Mouse (Mus musculus) liver, adult (tissue): ENCODE data around the gene Hoxa6.

ENCODE experiments used
- GATA4 ChIP-seq: IDR thresholded peaks from 2 replicates; pipeline ENCODE4 v1.6.1; 2014; ENCODE audit warnings: mild to moderate bottlenecking, low read length; ENCODE audit not compliant: insufficient replicate concordance

Hoxa6 gene

GRCm38 (mm10) chr6:52245040-52245756 is 36.7 kb upstream of the Hoxa6 start:
- TF ChIP-seq GATA4, result no peak

- no peak for TF ChIP-seq GATA4
These were observed 36.0 kb upstream of the Hoxa6 start for GRCm38 (mm10) chr6:52244471-52245039.

DNA sequence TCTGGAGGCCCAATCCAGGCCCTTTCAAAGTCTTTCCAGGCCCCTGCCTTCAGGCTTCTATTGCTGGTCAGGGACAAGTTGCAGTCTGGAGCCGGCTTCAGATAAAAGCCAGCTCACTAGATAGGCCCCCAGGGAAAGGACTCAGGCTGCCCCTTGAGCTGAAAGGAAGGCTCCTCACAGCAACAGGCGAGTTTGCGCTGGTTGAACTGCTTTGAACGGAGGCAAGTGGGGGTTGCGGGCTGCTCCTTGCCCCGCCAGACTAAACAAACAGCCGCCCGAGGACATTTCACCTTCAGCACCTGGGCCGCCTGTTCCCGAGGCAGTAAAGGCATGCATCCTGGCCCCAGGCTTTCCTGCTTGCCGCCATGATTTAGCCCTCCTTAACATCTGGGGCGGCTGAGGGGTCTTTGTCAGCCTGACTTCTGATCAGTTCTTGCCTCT is 35.2 kb upstream of the Hoxa6 start:
- TF ChIP-seq GATA4, result no peak

DNA sequence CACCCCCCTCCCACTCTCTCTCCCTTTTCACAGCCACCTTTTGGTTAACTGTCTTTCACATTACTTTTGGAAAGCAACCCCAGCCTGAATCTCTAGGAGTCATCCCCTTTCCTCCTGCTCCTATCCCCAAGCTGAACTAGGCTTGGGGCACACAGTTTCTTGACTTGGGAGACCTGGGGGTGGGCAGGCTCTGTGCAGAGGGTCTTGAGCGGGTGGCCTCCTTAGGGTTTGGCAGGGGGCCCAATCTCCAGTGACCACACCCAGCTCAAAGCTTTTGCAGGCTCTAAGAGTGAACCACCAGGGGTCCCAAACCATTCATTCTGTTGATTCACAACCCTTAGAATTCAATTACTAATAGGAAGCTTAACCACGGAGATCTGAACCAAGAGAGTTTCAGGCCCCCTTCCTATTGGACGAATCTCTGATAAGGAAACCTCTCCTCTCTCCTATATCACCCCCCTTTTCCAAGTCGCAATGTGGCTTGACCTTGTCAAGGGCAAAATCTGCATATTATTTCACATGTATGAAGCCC is 34.3 kb upstream of the Hoxa6 start:
- no peak for TF ChIP-seq GATA4

- no peak for TF ChIP-seq GATA4
These were observed 32.6 kb upstream of the Hoxa6 start for GRCm38 (mm10) chr6:52241001-52241621.

- TF ChIP-seq GATA4, result no peak; the same call in 1 of the 2 replicates
These were observed 32.0 kb upstream of the Hoxa6 start, which contains the start of gene Hoxa10 for GRCm38 (mm10) chr6:52240389-52241000. TSS of gene Hoxa10 (minus strand) at chr6:52240854.

GRCm38 (mm10) chr6:52239625-52240388 is 31.3 kb upstream of the Hoxa6 start:
- no peak for TF ChIP-seq GATA4

GRCm38 (mm10) chr6:52238976-52239375 is 30.5 kb upstream of the Hoxa6 start:
- no peak for TF ChIP-seq GATA4

DNA sequence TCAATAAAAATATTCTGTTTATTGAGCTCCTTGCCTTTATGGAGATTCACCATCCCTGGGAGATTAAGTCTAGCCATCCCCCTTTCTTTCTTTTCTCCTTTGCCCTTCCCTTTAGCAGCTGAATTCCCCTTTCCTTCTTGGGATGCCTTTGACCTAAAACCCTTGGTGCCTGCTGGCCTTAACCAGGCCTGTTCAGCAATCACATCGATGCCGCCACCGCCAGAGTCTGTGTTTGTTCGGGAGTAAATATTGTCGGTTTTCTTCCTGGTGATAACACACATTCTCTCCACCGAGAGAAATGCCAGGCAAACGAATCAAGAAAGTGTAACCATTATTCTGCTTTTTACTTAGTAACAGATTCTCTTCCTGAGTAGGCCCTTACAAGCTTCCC is 29.6 kb upstream of the Hoxa6 start:
- TF ChIP-seq GATA4, result no peak

DNA sequence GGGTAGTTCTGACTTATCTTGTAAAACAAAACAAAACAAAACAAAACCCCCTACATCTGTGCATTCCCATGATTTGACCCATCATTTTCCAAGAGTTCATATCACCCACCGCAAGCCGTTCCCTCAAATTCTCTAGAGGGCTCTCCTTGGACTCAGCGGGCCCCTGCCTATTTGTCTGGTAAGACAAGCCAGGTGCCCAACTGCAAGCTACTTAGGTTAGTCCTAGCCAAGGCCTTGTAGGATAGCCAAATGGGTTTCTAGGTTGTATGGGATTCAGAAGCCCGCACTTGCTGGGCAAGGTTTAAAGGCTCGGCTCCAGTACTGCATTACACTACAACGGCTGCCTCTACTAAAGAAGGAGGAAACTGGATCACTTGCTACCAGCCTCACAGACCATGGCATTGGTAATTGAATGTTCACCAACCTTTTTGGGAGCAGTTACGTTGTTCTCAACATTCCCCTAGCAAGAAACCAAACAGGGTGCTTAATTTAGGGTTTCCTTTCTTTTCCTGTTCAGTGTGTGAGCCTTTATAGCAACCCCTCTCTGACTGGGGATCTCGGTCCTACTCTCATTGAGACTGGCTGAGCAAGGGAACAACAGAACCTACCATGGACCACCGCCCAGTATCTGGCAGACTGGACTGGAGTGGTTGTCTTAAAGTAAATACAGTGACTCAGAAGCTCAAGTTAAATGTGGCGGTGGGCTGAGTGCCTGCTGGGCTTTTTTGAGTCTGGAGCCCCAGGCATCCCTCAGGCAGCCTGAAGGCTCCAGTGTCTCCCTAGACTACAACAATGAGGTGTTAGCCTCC is 29.0 kb upstream of the Hoxa6 start:
- no peak for TF ChIP-seq GATA4

GRCm38 (mm10) chr6:52236806-52237205 is 28.3 kb upstream of the Hoxa6 start:
- TF ChIP-seq GATA4, result no peak

DNA sequence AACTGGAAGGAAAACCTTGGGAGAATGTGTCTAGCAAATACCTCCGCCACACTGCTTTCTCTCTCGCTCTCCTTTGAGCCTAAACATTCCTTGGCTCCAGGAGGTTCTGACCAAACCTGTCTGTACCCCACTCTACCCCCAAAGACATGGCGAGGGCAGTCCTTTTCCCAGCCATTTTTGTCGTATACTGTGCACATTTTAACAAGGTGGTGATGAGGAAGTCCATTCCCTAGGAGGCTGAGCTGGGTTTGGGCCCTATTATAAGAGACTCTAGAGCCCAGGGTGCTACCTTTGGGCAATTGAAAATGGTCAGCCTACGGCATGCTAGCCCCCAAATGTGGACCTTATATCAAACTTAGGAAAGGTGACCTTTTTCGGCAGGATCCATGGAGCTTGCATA is 27.3 kb upstream of the Hoxa6 start:
- no peak for TF ChIP-seq GATA4

GRCm38 (mm10) chr6:52235267-52235666 is 26.7 kb upstream of the Hoxa6 start:
- TF ChIP-seq GATA4, result no peak
